Mouse (Mus musculus) spleen, postnatal 14 days (tissue): ENCODE data around the gene Rassf3.

Experiments used
- DNase-seq, 2 experiments: peaks; one replicate each; pipeline ENCODE4 v3.0.0; 2021 to 2022; ENCODE audit warnings: low spot score in 2 of 2

Rassf3 gene

GRCm38 (mm10) chr10:121403104-121403503 is 73.0 kb downstream of the Rassf3 start:
- DNase-seq, result no peak

DNA sequence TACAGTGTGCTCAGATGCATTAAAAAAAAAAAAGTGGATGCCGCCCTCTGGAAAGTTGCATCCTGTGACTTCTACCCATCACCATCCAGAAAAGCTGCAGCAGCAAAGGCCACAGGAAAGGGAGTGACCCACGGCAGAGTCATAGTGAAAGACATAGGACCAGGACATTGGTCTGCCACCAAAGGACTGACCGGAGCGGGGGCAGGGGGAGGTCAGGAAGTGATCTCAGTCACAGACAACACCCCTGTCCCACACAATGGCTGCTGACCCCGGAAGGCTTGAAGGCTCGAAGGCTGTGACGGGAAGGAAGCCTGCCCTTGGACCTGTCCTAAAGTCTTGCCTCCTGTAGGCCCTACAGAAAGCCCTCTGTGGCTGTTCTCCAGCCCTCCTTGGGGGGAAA is 75.1 kb downstream of the Rassf3 start:
- DNase-seq, result no peak

- no peak for DNase-seq
Observed at GRCm38 (mm10) chr10:121398599-121398998, 77.5 kb downstream of the Rassf3 start.

DNA sequence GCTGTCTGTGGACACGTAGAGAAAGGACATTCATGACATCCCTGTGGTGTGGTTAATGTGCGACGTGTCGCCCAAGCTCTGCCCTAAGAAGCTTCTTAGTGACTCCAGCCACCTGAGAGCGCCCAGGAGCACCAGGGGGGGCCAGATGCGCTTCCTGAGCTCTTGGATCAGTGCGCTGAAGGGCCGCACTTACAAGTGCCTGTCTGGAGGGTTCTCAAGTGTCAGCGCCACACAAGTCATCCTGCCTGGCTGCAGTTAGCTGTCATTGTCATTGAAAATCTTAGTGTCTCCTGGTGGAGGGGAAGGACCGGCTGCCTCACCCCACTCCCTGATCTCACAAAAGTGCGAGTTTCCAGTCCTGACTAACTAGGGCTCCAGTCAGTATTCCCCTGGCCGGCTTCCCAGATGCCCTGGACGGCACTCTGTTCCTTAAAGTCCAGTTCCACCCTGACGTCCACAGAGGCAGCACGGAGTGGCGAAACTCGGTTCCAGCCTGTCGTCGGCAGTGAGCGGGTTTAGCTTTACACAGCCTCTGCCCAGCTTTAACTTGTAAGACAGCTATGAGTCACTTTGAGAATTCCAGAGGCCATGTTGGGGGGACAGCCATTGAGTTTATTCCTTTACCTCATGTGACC is 80.5 kb downstream of the Rassf3 start:
- no peak for DNase-seq

DNA sequence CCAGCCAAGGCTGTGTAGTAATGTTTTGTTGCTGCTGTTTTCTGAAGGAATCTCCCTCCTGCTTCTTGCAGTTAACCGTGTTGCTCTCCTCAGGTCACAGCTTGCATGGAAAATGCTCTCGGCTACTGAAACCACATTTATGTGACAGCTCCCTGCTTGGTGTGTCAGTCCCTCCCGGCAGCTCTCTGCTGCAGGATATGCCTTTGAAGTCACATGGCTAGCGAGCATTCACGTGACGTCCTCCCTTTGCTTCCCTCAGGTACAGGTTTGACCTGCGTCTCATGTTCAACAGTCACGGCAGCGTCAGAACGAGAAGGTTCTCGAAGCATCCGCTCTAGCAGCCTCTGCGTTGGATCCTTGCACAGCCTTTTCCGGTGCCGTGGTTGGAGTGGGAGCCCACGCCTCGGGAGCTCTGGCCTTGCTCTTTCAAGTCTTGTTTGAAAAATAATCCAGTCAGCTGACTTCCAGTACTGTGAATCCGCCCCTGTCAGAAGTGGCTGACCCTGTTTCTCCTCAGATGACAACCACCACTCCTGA is 81.3 kb downstream of the Rassf3 start:
- no peak for DNase-seq

GRCm38 (mm10) chr10:121394270-121394669 is 81.9 kb downstream of the Rassf3 start:
- DNase-seq, result no peak

GRCm38 (mm10) chr10:121391901-121392300 is 84.2 kb downstream of the Rassf3 start:
- no peak for DNase-seq

DNA sequence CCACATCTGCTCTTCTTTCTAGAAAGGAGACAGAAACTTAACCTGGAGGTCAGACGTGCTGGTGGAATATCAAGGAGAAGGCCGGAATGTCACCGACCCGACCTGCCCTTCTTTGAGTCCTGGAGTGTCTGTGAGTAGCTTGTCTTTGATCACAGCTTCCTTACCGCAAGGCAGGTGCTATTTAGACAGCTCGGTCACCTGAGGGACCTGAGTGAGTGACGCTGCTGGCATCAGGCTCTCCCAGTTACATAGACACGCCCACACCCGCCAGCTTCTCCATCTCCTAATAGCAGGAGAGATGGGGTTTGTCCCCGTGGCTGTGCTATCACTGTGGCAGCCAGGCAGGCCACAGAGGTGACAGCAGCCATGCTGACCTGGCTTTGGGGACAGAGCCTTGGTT is 85.5 kb downstream of the Rassf3 start:
- DNase-seq, result no peak

DNA sequence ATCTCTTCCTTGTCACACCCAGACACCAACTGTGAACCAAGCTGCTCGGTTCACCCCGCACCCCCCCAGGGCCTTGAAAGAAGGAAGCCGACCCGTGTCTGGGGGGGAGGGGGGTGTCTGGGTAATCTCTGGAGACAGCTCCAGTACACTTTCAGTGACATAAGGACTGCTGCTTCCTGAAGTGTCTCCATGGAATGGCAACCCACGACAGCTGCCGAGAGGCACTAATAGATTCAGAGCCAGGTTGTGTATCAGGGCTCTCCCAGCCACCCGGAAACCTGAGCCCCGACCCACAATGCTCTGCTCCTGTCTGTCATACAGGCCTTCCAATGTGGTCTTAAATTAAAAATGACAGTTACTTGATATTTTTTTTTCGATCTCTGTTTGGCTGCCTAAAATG is 89.8 kb downstream of the Rassf3 start:
- DNase-seq, result no peak

- no peak for DNase-seq
Observed at GRCm38 (mm10) chr10:121385695-121386094, 90.5 kb downstream of the Rassf3 start.

DNA sequence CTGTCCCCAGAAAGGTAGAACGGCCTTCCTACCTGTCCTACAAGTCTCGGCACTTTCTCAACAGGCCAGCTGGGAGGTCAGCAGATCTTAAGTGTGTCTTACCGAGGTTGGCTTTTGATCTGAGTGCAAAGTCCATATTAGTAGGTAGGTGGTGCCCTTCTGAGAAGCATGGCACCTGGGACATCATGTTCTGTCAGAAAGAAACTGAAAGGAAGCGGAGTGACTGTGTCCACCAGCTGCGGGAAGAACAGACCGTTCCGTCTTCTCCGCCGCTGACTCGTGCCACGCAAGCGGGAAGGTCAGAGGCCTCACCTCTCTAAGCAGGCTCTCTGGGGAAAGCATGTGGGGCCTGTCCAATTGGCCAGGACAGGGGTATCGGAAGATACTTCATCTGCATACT is 91.4 kb downstream of the Rassf3 start:
- no peak for DNase-seq

GRCm38 (mm10) chr10:121381280-121381679 is 94.9 kb downstream of the Rassf3 start:
- no peak for DNase-seq

DNA sequence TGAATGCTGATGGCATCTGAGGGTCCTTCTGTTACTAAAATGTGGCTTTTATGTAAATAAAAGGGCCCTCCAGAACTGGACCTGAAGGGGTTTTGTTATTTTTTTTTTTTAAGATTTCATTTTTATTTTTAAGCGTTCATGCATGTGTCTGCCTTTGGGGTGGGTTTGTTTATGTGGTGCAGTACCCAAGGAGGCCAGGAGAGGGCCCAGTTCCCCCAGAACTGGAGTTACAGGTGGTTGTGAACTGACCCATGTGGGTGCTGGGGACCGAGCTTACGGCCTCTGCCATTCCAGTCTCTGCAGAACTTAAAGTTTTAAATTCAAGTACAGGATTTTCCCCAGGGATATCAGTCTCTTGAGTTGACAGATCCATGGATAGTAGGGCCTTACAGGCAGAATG is 96.8 kb downstream of the Rassf3 start:
- no peak for DNase-seq

GRCm38 (mm10) chr10:121376530-121377271 is 99.4 kb downstream of the Rassf3 start:
- no peak for DNase-seq

GRCm38 (mm10) chr10:121375649-121376493 is 100.3 kb downstream of the Rassf3 start:
- no peak for DNase-seq

GRCm38 (mm10) chr10:121374693-121375620 is 101.2 kb downstream of the Rassf3 start:
- DNase-seq, result no peak

DNA sequence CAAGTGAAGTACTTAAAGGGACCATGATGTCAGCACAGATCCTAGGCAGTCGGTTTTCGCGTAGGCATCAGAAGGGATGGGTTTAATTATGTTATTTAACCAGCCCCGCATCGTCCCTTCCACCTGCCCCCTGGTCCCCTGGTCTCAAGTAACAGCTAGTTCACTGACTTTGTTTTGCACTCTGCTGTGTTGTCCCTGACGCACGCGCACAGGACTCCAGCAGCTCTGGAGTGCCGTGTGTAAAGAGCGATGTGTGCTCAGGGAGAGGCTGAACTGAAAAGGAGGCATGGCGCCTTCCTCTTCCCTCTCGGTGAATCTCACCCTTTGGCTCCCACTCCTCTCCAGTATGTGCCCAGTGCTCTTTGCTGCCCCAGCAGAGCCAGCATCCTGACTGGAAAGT is 102.1 kb downstream of the Rassf3 start:
- DNase-seq, result no peak

GRCm38 (mm10) chr10:121370777-121371176 is 105.4 kb downstream of the Rassf3 start:
- no peak for DNase-seq

- no peak for DNase-seq
Observed at GRCm38 (mm10) chr10:121368783-121369465, 107.2 kb downstream of the Rassf3 start.

GRCm38 (mm10) chr10:121367780-121368179 is 108.4 kb downstream of the Rassf3 start:
- no peak for DNase-seq

- no peak for DNase-seq
Observed at GRCm38 (mm10) chr10:121367271-121367670, 108.9 kb downstream of the Rassf3 start.
